Mouse (Mus musculus) heart, adult 11 months (tissue): ENCODE results near the gene Amz2.

Source experiments
- DNase-seq: peaks from one replicate; pipeline ENCODE4 v3.0.0; 2022

The Amz2 gene

GRCm38 (mm10) chr11:109422263-109422662 is 3.5 kb upstream of the Amz2 start:
- DNase-seq: no peak

GRCm38 (mm10) chr11:109423294-109423693 is 2.5 kb upstream of the Amz2 start:
- no peak for DNase-seq

GRCm38 (mm10) chr11:109426272-109426586 is 483 bp downstream of the Amz2 start:
- no peak for DNase-seq

- DNase-seq: no peak
Measured at GRCm38 (mm10) chr11:109427353-109427752, 1.6 kb downstream of the Amz2 start.

- peak; percentile 79 for DNase-seq
Measured at GRCm38 (mm10) chr11:109434233-109434798, 8.6 kb downstream of the Amz2 start.

GRCm38 (mm10) chr11:109436889-109437288 is 11.1 kb downstream of the Amz2 start:
- DNase-seq: peak; percentile 84

GRCm38 (mm10) chr11:109439209-109439608 is 13.5 kb downstream of the Amz2 start:
- DNase-seq: no peak

GRCm38 (mm10) chr11:109439829-109440340 is 14.1 kb downstream of the Amz2 start:
- peak; percentile 99 for DNase-seq

- no peak for DNase-seq
Measured at GRCm38 (mm10) chr11:109440641-109441040, 14.9 kb downstream of the Amz2 start.

- no peak for DNase-seq
Measured at GRCm38 (mm10) chr11:109441119-109441518, 15.4 kb downstream of the Amz2 start.

- no peak for DNase-seq
Measured at GRCm38 (mm10) chr11:109442166-109442730, 16.5 kb downstream of the Amz2 start.

- no peak for DNase-seq
Measured at GRCm38 (mm10) chr11:109443468-109444263, 17.9 kb downstream of the Amz2 start.

GRCm38 (mm10) chr11:109444600-109444999 is 18.9 kb downstream of the Amz2 start:
- no peak for DNase-seq

GRCm38 (mm10) chr11:109445438-109446035 is 19.8 kb downstream of the Amz2 start:
- DNase-seq: no peak

- no peak for DNase-seq
Measured at GRCm38 (mm10) chr11:109451169-109451568, 25.4 kb downstream of the Amz2 start.

- no peak for DNase-seq
Measured at GRCm38 (mm10) chr11:109456261-109456660, 30.5 kb downstream of the Amz2 start.

GRCm38 (mm10) chr11:109458165-109458564 is 32.4 kb downstream of the Amz2 start:
- DNase-seq: no peak

GRCm38 (mm10) chr11:109460586-109460985 is 34.8 kb downstream of the Amz2 start:
- peak; percentile 94 for DNase-seq

- no peak for DNase-seq
Measured at GRCm38 (mm10) chr11:109465068-109465467, 39.3 kb downstream of the Amz2 start.

GRCm38 (mm10) chr11:109466987-109467386 is 41.2 kb downstream of the Amz2 start:
- DNase-seq: peak; percentile 92

GRCm38 (mm10) chr11:109468133-109468532 is 42.4 kb downstream of the Amz2 start:
- DNase-seq: no peak

- no peak for DNase-seq
Measured at GRCm38 (mm10) chr11:109470170-109470569, 44.4 kb downstream of the Amz2 start.
